Mouse (Mus musculus): ENCODE results near the gene Erg.

Erg gene

GRCm38 (mm10) chr16:95475041-95475440 lies 111.4 kb downstream of the Erg start:
- DNase-seq = no peak

- DNase-seq = no peak
Observed at GRCm38 (mm10) chr16:95473946-95474345, 112.4 kb downstream of the Erg start.

GRCm38 (mm10) chr16:95472771-95473170 lies 113.6 kb downstream of the Erg start:
- no peak for DNase-seq

- no peak for DNase-seq
Observed at GRCm38 (mm10) chr16:95469262-95470139, 116.9 kb downstream of the Erg start.

GRCm38 (mm10) chr16:95467893-95468292 lies 118.5 kb downstream of the Erg start:
- no peak for DNase-seq

GRCm38 (mm10) chr16:95466548-95466947 lies 119.8 kb downstream of the Erg start:
- DNase-seq = no peak

- no peak for DNase-seq
Observed at GRCm38 (mm10) chr16:95464609-95465008, 121.8 kb downstream of the Erg start.

GRCm38 (mm10) chr16:95463796-95464195 lies 122.6 kb downstream of the Erg start:
- DNase-seq = no peak

GRCm38 (mm10) chr16:95461941-95462340 lies 124.5 kb downstream of the Erg start:
- DNase-seq = no peak

GRCm38 (mm10) chr16:95460336-95460735 lies 126.1 kb downstream of the Erg start:
- DNase-seq = no peak

- no peak for DNase-seq
Observed at GRCm38 (mm10) chr16:95459325-95459691, 127.1 kb downstream of the Erg start.

- no peak for DNase-seq
Observed at GRCm38 (mm10) chr16:95458590-95459324, 127.6 kb downstream of the Erg start.

GRCm38 (mm10) chr16:95457006-95457405 lies 129.4 kb downstream of the Erg start:
- DNase-seq = no peak

GRCm38 (mm10) chr16:95455896-95456295 lies 130.5 kb downstream of the Erg start:
- DNase-seq = no peak

- DNase-seq = no peak
Observed at GRCm38 (mm10) chr16:95455461-95455860, 130.9 kb downstream of the Erg start.

GRCm38 (mm10) chr16:95452411-95452810 lies 134.0 kb downstream of the Erg start:
- no peak for DNase-seq

- no peak for DNase-seq
Observed at GRCm38 (mm10) chr16:95449361-95449725, 137.1 kb downstream of the Erg start.

GRCm38 (mm10) chr16:95448643-95449360 lies 137.6 kb downstream of the Erg start:
- no peak for DNase-seq

GRCm38 (mm10) chr16:95447896-95448295 lies 138.5 kb downstream of the Erg start:
- DNase-seq = no peak

- DNase-seq = no peak
Observed at GRCm38 (mm10) chr16:95446368-95446767, 140.0 kb downstream of the Erg start.

- no peak for DNase-seq
Observed at GRCm38 (mm10) chr16:95442023-95442422, 144.4 kb downstream of the Erg start.

- no peak for DNase-seq
Observed at GRCm38 (mm10) chr16:95441179-95441578, 145.2 kb downstream of the Erg start.

GRCm38 (mm10) chr16:95440334-95440733 lies 146.1 kb downstream of the Erg start:
- DNase-seq = no peak

- DNase-seq = no peak
Observed at GRCm38 (mm10) chr16:95439794-95440193, 146.6 kb downstream of the Erg start.

Measured in cerebellum, adult 11 months (tissue).